ENCODE assay signal across 27 mouse cellular contexts in the genomic region with DNA sequence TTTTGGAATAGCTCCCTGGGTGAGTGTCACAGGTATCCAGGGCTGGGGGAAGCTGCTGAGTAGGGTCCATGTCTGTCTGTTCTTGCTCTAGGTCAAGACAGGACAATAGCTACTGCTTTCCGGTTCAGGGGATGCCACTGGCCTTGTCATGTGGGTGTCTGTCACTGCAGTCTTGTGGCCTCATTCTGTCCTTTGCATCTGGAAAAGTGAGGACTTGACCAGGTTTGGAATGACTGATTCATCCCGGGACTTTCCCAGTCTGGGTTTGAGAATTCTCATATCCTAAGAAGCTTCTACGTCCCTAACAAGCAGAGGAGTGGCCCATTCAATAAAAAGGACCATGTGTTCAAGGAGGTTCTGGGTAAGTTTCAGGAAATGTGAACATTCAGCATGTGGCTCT.
"Had no signal": no experiment of that assay in that cellular context is flagged by ENCODE, and none has a peak within 500 bp of the region (broad histone marks: within the 10 kb centered on the region; RNA-seq: fewer than 3 reads in every experiment).

No protein-coding gene starts in this region.

- H3K4me3 ChIP-seq: gastrocnemius, adult 2 months; heart, adult 2 months; hindbrain, embryonic 10.5 days; hindbrain, embryonic 12.5 days; intestine, embryonic 15.5 days; layer of hippocampus, adult 2 months; left cerebral cortex, adult 2 months; limb, embryonic 10.5 days; limb, embryonic 12.5 days; liver, embryonic 13.5 days; liver, embryonic 15.5 days had no signal

- H3K4me2 ChIP-seq: heart, embryonic 11.5 days; hindbrain, embryonic 12.5 days; hindbrain, embryonic 14.5 days; intestine, embryonic 15.5 days; limb, embryonic 12.5 days; liver, embryonic 11.5 days; liver, embryonic 13.5 days; liver, embryonic 15.5 days had no signal

- H3K9me3 ChIP-seq: hindbrain, embryonic 10.5 days; hindbrain, embryonic 12.5 days; intestine, embryonic 15.5 days; limb, embryonic 10.5 days; limb, embryonic 12.5 days; liver, embryonic 13.5 days; liver, embryonic 15.5 days had no signal

- H3K27me3 ChIP-seq: hindbrain, embryonic 12.5 days; intestine, embryonic 15.5 days; liver, embryonic 13.5 days; liver, embryonic 15.5 days had no signal

- DNase-seq: gastrocnemius, adult 2 months; gastrocnemius, postnatal 10 days; gastrocnemius, postnatal 25 days; heart, adult 2 months; heart, postnatal 10 days; heart, postnatal 36 days; kidney, adult 18-20 months; kidney, adult 8-10 months; kidney, postnatal 10 days; kidney, postnatal 25 days; kidney, postnatal 4 days; liver; liver, embryonic 13.5 days had no signal

- H3K4me1 ChIP-seq: intestine, embryonic 15.5 days; limb, embryonic 10.5 days; liver, embryonic 13.5 days; liver, embryonic 15.5 days had no signal

- ATAC-seq: hindbrain, embryonic 16.5 days; inflammation-experienced regulatory T-cells, adult 6 months; intestine, embryonic 15.5 days; intestine, postnatal 0 days had no signal

- H3K36me3 ChIP-seq: hindbrain, embryonic 10.5 days; hindbrain, embryonic 12.5 days; intestine, embryonic 15.5 days; limb, embryonic 10.5 days; limb, embryonic 12.5 days; liver, embryonic 13.5 days; liver, embryonic 15.5 days had no signal

- H3K9ac ChIP-seq: hindbrain, embryonic 12.5 days; hindbrain, embryonic 14.5 days; intestine, embryonic 15.5 days; limb, embryonic 12.5 days; liver, embryonic 13.5 days; liver, embryonic 15.5 days had no signal

- H3K27ac ChIP-seq: gastrocnemius, adult 2 months; heart, adult 2 months; hindbrain, embryonic 10.5 days; hindbrain, embryonic 12.5 days; hindbrain, embryonic 14.5 days; intestine, embryonic 15.5 days; layer of hippocampus, adult 2 months; left cerebral cortex, adult 2 months; limb, embryonic 10.5 days; limb, embryonic 12.5 days; liver, embryonic 13.5 days; liver, embryonic 15.5 days had no signal
